Mouse (Mus musculus) liver, embryonic 14.5 days (tissue): ENCODE measurements at regions not wholly inside any gene's neighbourhood (a gene's known extent, or its start where the extent isn't known, plus 50 kb on each side); places are given as distances from the start of the nearest gene placed in this dataset.

Experiments
- ATAC-seq: fragments of 200-750 bp; cut with Nextera tagmentation; 2 replicates; pipeline ENCODE4 v1.8.0; 2017; ENCODE audit warnings: moderate number of reproducible peaks, mild to moderate bottlenecking, moderate library complexity; ENCODE audit not compliant: insufficient read depth
- DNase-seq, 3 experiments: peaks; one replicate each; pipeline ENCODE4 v3.0.0-alpha.2; 2012 to 2013; ENCODE audit warnings: low read depth in 3 of 3, low spot score in 3 of 3
- H3K27ac ChIP-seq: fragments of 300-500 bp; sonication (generic); 2 replicates; pipeline ENCODE4 v1.5.1; 2014; ENCODE audit warnings: moderate library complexity, mild to moderate bottlenecking, control low read depth, inconsistent platforms
- H3K27me3 ChIP-seq: fragments of 300-500 bp; sonication (generic); 2 replicates; pipeline ENCODE4 v1.6.1; 2014; ENCODE audit warnings: mild to moderate bottlenecking, low read length, moderate library complexity; ENCODE audit not compliant: control insufficient read depth, insufficient read depth
- H3K36me3 ChIP-seq: fragments of 300-500 bp; sonication (generic); replicated peaks from 2 replicates; pipeline ENCODE4 v1.6.1; 2014; ENCODE audit warnings: low read depth; ENCODE audit not compliant: control insufficient read depth, insufficient read depth
- H3K4me1 ChIP-seq, 2 experiments: fragments of 200-500 bp in 1 of 2; fragments of 300-500 bp in 1 of 2; sonication (generic) in 1 of 2; replicated peaks; 2 replicates each; pipeline ENCODE4 v1.6.1; 2012 to 2014; ENCODE audit warnings: antibody characterized with exemption in 1 of 2, inconsistent platforms in 1 of 2, low read length in 1 of 2; ENCODE audit not compliant: control insufficient read depth in 2 of 2, insufficient read depth in 2 of 2
- H3K4me2 ChIP-seq: fragments of 300-500 bp; sonication (generic); 2 replicates; pipeline ENCODE4 v1.6.1; 2014; ENCODE audit warnings: low read depth, mild to moderate bottlenecking, control low read depth, moderate library complexity
- H3K4me3 ChIP-seq, 2 experiments: fragments of 200-500 bp in 1 of 2; fragments of 300-500 bp in 1 of 2; sonication (generic) in 1 of 2; 2 replicates each; pipeline ENCODE4 v1.5.1; 2012 to 2014; ENCODE audit warnings: low read depth in 2 of 2, low read length in 2 of 2, mild to moderate bottlenecking in 2 of 2, control low read depth in 1 of 2, inconsistent platforms in 1 of 2, moderate library complexity in 1 of 2; ENCODE audit not compliant: insufficient read depth in 1 of 2
- H3K9ac ChIP-seq: fragments of 300-500 bp; sonication (generic); replicated peaks from 2 replicates; pipeline ENCODE4 v1.6.1; 2014; ENCODE audit warnings: mild to moderate bottlenecking, control low read depth, moderate library complexity
- H3K9me3 ChIP-seq: fragments of 300-500 bp; sonication (generic); 2 replicates; pipeline ENCODE4 v1.6.1; 2016; ENCODE audit warnings: low read length, mixed read lengths; ENCODE audit not compliant: control insufficient read depth
- CTCF ChIP-seq: IDR thresholded peaks from 2 replicates; pipeline ENCODE4 v1.5.1; 2016; ENCODE audit warnings: antibody characterized with exemption, low read depth, control low read depth
- EP300 ChIP-seq: IDR thresholded peaks from 2 replicates; pipeline ENCODE4 v1.6.1; 2016; ENCODE audit warnings: antibody characterized with exemption, low read depth
- WGBS: fragments of 180-500 bp; shearing (Covaris S2); extraction: QIAGEN DNeasy Blood & Tissue Kit; methylation state at CpG from one replicate; pipeline ENCODE4 v1.1.7; 2014; ENCODE audit not compliant: insufficient replicate concordance; 5-methylcytosine and 5-hydroxymethylcytosine counted together

- Histone ChIP-seq H3K9ac (no peak overlapping the region), H3K4me3 (no peak overlapping the region), H3K27me3 (no peaks in the 10 kb centered on the region), H3K4me2 (no peak overlapping the region), H3K27ac (no peak overlapping the region), H3K9me3 (no peaks in the 10 kb centered on the region), H3K4me1 (no peaks in the 10 kb centered on the region), H3K36me3 (no peaks in the 10 kb centered on the region)
- WGBS: 51% methylated on average over 9 of the region's 9 CpGs
- ATAC-seq: no peak
- TF ChIP-seq EP300 (no peak), CTCF (no peak)
- DNase-seq: no peak
Measured at GRCm38 (mm10) chr1:36012081-36012765, 56.0 kb upstream of the Hs6st1 start.

- no peak overlapping the region for H3K27ac ChIP-seq
- H3K4me3 ChIP-seq: no peak overlapping the region
- no peaks in the 10 kb centered on the region for H3K36me3 ChIP-seq
- TF ChIP-seq EP300: no peak
- no peak for TF ChIP-seq CTCF
- H3K9ac ChIP-seq: no peak overlapping the region
- ATAC-seq (no peak), DNase-seq (no peak)
- H3K4me1 ChIP-seq: no peaks in the 10 kb centered on the region; a peak in 1 of 4 replicates
- WGBS: 58% methylated on average over 11 of the region's 11 CpGs
- H3K4me2 ChIP-seq: no peak overlapping the region
- no peaks in the 10 kb centered on the region for H3K27me3 ChIP-seq
- H3K9me3 ChIP-seq: no peaks in the 10 kb centered on the region
Measured at GRCm38 (mm10) chr1:36013823-36014341, 54.3 kb upstream of the Hs6st1 start.

GRCm38 (mm10) chr1:36014372-36014771, 53.8 kb upstream of the Hs6st1 start:
- Histone ChIP-seq H3K27ac (no peak overlapping the region), H3K9ac (no peak overlapping the region), H3K4me1 (no peaks in the 10 kb centered on the region; a peak in 1 of 4 replicates), H3K27me3 (no peaks in the 10 kb centered on the region), H3K4me3 (no peak overlapping the region), H3K9me3 (no peaks in the 10 kb centered on the region), H3K4me2 (no peak overlapping the region), H3K36me3 (no peaks in the 10 kb centered on the region)
- TF ChIP-seq EP300: no peak
- no peak for TF ChIP-seq CTCF
- 59% methylated on average over 7 of the region's 7 CpGs for WGBS
- ATAC-seq (no peak), DNase-seq (no peak)

- no peaks in the 10 kb centered on the region for H3K36me3 ChIP-seq
- no peak for ATAC-seq
- no peak overlapping the region for H3K27ac ChIP-seq
- TF ChIP-seq EP300: no peak
- TF ChIP-seq CTCF: no peak
- no peaks in the 10 kb centered on the region for H3K9me3 ChIP-seq
- DNase-seq: no peak
- no peak overlapping the region for H3K4me3 ChIP-seq
- H3K4me2 ChIP-seq: no peak overlapping the region
- no peaks in the 10 kb centered on the region; a peak in 1 of 4 replicates for H3K4me1 ChIP-seq
- H3K9ac ChIP-seq: no peak overlapping the region
- H3K27me3 ChIP-seq: no peaks in the 10 kb centered on the region
- 58% methylated on average over 5 of the region's 5 CpGs for WGBS
Measured at GRCm38 (mm10) chr1:36015210-36015609, 53.0 kb upstream of the Hs6st1 start.

DNA sequence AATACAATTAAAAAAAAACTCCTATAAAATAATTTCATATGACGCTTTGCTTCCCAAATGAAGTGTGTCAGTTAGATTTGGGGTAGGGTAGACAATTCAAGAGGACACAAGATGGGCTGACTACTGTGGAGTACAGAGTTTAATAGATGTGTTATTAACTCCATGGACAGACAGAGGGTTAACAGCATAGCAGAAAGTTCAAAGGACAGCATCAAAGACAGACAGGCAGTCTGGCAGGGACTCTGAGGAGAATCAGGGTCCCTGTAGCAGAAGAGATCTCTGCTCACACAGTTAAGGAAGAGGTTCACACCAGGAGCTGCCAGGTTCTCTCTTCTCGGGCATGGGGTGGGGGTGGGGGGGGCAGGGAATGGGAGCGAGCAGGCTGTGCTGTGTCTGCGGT, 51.6 kb upstream of the Hs6st1 start:
- ATAC-seq (no peak), DNase-seq (no peak)
- Histone ChIP-seq H3K9ac (no peak overlapping the region), H3K27ac (no peak overlapping the region), H3K9me3 (no peaks in the 10 kb centered on the region), H3K4me2 (no peak overlapping the region), H3K36me3 (no peaks in the 10 kb centered on the region), H3K4me3 (no peak overlapping the region), H3K4me1 (no peaks in the 10 kb centered on the region; a peak in 1 of 4 replicates), H3K27me3 (no peaks in the 10 kb centered on the region)
- TF ChIP-seq CTCF (no peak), EP300 (no peak)
- WGBS: 53% methylated on average over 4 of the region's 4 CpGs
